Mouse (Mus musculus): ENCODE measurements at regions not wholly inside any gene's neighbourhood (a gene's known extent, or its start where the extent isn't known, plus 50 kb on each side); places are given as distances from the start of the nearest gene placed in this dataset.
A peak's percentile ranks its signal among the peaks of the same experiment; 100 is the strongest.
"Not testable (repeated sequence)": the region's sequence is repeated elsewhere in the genome, so short reads cannot be mapped to it uniquely, and the experiment has no call there.

DNA sequence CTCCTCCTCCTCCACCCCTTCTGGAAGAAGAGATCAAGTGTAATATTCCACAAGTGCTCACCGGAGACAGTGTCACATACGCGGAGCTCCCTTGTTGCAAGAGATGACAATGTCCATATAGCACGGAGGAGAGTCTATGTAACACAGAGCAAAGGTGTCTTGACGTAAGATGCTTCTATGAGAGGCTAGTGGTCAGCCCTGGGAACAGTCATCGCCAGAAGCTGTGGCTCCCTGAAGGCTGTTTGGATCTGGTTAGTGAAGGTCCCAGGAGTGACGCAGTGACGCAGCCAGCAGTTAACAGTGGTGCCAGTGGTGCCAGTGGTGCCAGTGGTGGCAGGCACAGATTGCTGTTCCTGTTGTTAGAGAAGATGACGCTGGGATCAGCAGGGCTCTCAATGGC lies 66.9 kb downstream of the Twistnb start:
- WGBS, result 92% methylated on average over 9 of the region's 9 CpGs
- Histone ChIP-seq H3K9ac (ENCODE audit: low read depth, low read length) (no peak overlapping the region), H3K36me3 (ENCODE audit: insufficient read depth, low read length) (no peaks in the 10 kb centered on the region), H3K27ac (no peak overlapping the region), H3K4me1 (replicated peaks; ENCODE audit: insufficient read depth, low read length) (no peaks in the 10 kb centered on the region), H3K4me3 (replicated peaks; ENCODE audit: low read depth, low read length) (no peak overlapping the region), H3K27me3 (ENCODE audit: insufficient read depth, low read length) (no peaks in the 10 kb centered on the region), H3K4me2 (ENCODE audit: low read length) (no peak overlapping the region), H3K9me3 (replicated peaks; ENCODE audit: low read length) (no peaks in the 10 kb centered on the region)
- ATAC-seq (replicated peaks; ENCODE audit: low FRiP score, low read depth) (no peak), DNase-seq (ENCODE audit: low spot score) (no peak)
- no peak for TF ChIP-seq CTCF (IDR thresholded peaks at IDR 0.05; ENCODE audit: low read depth)

DNA sequence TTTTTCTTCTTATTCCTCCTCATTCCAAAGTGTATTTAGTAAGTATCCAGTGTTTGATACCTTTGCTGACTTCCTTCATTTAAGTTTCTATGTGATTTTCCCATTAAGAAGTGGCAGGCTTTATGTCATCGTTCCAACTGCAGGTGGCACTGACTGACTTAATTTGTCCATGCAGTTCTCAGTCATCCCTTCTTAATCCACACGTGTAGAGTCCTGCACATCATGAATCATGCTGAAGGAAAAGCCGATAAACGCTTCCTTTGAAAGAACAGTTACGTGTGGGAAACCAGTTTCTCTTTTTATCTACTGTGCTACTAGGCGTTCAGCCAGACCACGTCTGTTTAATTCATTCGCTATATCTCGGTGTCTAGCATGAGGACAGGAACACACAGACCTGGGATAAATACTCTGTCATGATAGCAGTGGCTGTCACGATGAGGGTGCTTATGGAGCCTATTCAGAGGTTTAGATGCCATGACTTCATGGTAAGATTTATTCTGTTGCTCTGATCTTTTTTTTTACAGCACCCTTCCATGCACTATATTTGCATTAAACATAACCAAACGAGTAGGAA lies 68.0 kb downstream of the Twistnb start:
- DNase-seq (ENCODE audit: low spot score) (peak; percentile 34), ATAC-seq (replicated peaks; ENCODE audit: low FRiP score, low read depth) (no peak)
- H3K4me3 ChIP-seq (replicated peaks; ENCODE audit: low read depth, low read length), result no peak overlapping the region
- WGBS, result 42% methylated on average over 11 of the region's 11 CpGs
- no peak overlapping the region for H3K9ac ChIP-seq (ENCODE audit: low read depth, low read length)
- no peaks in the 10 kb centered on the region for H3K27me3 ChIP-seq (ENCODE audit: insufficient read depth, low read length)
- H3K36me3 ChIP-seq (ENCODE audit: insufficient read depth, low read length), result no peaks in the 10 kb centered on the region
- peak; percentile 43; the same call in 1 of the 2 replicates for TF ChIP-seq CTCF (IDR thresholded peaks at IDR 0.05; ENCODE audit: low read depth)
- H3K4me2 ChIP-seq (ENCODE audit: low read length), result no peak overlapping the region
- H3K9me3 ChIP-seq (replicated peaks; ENCODE audit: low read length), result no peaks in the 10 kb centered on the region
- H3K4me1 ChIP-seq (replicated peaks; ENCODE audit: insufficient read depth, low read length), result no peaks in the 10 kb centered on the region
- no peak overlapping the region for H3K27ac ChIP-seq

DNA sequence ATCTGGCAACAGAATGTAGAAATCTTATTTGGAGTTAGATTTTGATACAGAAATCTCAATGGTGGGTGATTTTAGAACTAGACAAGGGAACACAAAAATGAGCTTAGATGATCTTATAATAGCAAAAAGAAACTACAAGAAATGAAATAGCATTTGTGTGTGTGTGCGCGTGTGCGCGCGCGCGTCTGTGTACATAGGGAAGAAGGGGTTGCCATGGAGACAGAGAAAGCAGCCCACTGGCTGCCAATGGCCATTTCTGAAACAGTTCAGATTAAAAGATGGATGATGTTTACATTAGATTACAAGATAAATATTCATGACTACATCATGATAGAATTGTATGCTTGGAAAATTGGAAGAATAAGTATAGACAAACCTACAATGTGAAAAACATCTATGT lies 112.1 kb downstream of the Twistnb start:
- 98% methylated on average over 7 of the region's 7 CpGs for WGBS
- Histone ChIP-seq H3K4me3 (replicated peaks; ENCODE audit: low read depth, low read length) (no peak overlapping the region), H3K27ac (no peak overlapping the region), H3K9me3 (replicated peaks; ENCODE audit: low read length) (no peaks in the 10 kb centered on the region), H3K27me3 (ENCODE audit: insufficient read depth, low read length) (no peaks in the 10 kb centered on the region), H3K9ac (ENCODE audit: low read depth, low read length) (no peak overlapping the region), H3K36me3 (ENCODE audit: insufficient read depth, low read length) (no peaks in the 10 kb centered on the region), H3K4me1 (replicated peaks; ENCODE audit: insufficient read depth, low read length) (no peaks in the 10 kb centered on the region), H3K4me2 (ENCODE audit: low read length) (no peak overlapping the region)
- no peak for TF ChIP-seq CTCF (IDR thresholded peaks at IDR 0.05; ENCODE audit: low read depth)
- DNase-seq (ENCODE audit: low spot score) (no peak), ATAC-seq (replicated peaks; ENCODE audit: low FRiP score, low read depth) (no peak)

DNA sequence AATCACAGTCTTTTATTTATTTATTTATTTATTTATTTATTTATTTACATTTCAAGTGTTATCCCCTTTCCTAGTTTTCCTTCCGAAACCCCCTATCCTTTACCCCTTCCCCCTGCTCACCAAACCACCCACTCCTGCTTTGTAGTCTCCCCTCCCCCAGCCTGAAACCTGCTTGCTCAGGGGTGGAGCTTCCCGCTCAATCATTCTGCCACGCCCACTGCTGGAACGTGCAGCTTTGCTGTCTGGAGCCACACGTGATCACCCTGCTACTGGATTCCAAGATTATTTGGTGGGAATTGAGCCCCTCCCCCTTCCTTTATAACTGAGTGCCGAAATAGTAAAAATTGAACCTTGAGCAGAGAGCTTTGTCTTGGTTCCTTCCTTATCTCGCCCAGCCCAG lies 122.2 kb downstream of the Twistnb start:
- H3K27ac ChIP-seq; H3K4me1 ChIP-seq (replicated peaks; ENCODE audit: insufficient read depth, low read length); H3K4me3 ChIP-seq (replicated peaks; ENCODE audit: low read depth, low read length); H3K4me2 ChIP-seq (ENCODE audit: low read length); DNase-seq (ENCODE audit: low spot score); H3K36me3 ChIP-seq (ENCODE audit: insufficient read depth, low read length); H3K27me3 ChIP-seq (ENCODE audit: insufficient read depth, low read length); H3K9ac ChIP-seq (ENCODE audit: low read depth, low read length); ATAC-seq (replicated peaks; ENCODE audit: low FRiP score, low read depth); H3K9me3 ChIP-seq (replicated peaks; ENCODE audit: low read length): not testable (repeated sequence)
- WGBS, result 46% methylated on average over 7 of the region's 7 CpGs

DNA sequence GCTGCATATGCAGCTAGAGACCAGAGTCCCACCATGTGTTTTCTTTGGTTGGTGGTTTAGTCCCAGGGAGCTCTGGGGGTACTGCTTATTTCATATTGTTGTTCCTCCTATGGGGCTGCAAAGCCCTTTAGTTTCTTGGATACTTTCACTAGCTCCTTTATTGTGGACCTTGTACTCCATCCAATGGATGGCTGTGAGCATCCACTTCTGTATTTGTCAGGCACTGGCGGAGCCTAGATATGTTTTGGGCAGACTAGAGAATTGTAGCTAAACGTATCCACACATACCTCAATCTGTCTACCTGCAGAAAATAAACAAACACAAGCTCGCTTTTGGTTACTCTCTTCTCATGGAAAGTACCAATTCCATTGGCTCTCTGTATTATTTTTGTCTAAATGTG lies 122.8 kb downstream of the Twistnb start:
- DNase-seq (ENCODE audit: low spot score) (no peak), ATAC-seq (replicated peaks; ENCODE audit: low FRiP score, low read depth) (no peak)
- Histone ChIP-seq H3K9me3 (replicated peaks; ENCODE audit: low read length) (no peaks in the 10 kb centered on the region), H3K9ac (ENCODE audit: low read depth, low read length) (no peak overlapping the region), H3K27ac (no peak overlapping the region), H3K27me3 (ENCODE audit: insufficient read depth, low read length) (no peaks in the 10 kb centered on the region), H3K4me2 (ENCODE audit: low read length) (no peak overlapping the region), H3K36me3 (ENCODE audit: insufficient read depth, low read length) (no peaks in the 10 kb centered on the region), H3K4me3 (replicated peaks; ENCODE audit: low read depth, low read length) (no peak overlapping the region), H3K4me1 (replicated peaks; ENCODE audit: insufficient read depth, low read length) (no peaks in the 10 kb centered on the region)
- WGBS, result 85% methylated on average over 3 of the region's 3 CpGs
- no peak for TF ChIP-seq CTCF (IDR thresholded peaks at IDR 0.05; ENCODE audit: low read depth)

DNA sequence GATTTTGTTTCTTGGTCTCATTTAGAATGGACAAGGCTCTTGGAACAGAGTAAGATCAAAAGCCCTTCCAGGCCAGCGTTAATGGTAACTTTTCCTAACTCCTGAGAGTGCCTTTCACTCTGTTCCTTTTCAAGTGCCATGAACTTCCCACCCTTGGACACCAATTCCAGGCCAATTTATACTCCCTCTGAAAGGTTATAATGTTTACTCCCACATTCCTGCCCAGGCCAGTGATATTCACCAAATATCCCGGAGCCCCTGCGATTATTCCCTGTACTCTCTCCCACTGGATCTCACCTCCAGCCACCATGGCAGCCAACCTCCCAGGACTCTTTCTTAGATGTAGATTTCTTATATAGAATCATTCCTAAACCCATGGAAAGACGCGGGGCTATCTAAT lies 123.2 kb downstream of the Twistnb start:
- Histone ChIP-seq H3K27ac (no peak overlapping the region), H3K4me1 (replicated peaks; ENCODE audit: insufficient read depth, low read length) (no peaks in the 10 kb centered on the region), H3K9ac (ENCODE audit: low read depth, low read length) (no peak overlapping the region), H3K4me2 (ENCODE audit: low read length) (no peak overlapping the region), H3K27me3 (ENCODE audit: insufficient read depth, low read length) (no peaks in the 10 kb centered on the region), H3K36me3 (ENCODE audit: insufficient read depth, low read length) (no peaks in the 10 kb centered on the region), H3K9me3 (replicated peaks; ENCODE audit: low read length) (no peaks in the 10 kb centered on the region), H3K4me3 (replicated peaks; ENCODE audit: low read depth, low read length) (no peak overlapping the region)
- no peak for ATAC-seq (replicated peaks; ENCODE audit: low FRiP score, low read depth)
- TF ChIP-seq CTCF (IDR thresholded peaks at IDR 0.05; ENCODE audit: low read depth), result no peak
- no peak for DNase-seq (ENCODE audit: low spot score)
- WGBS, result 74% methylated on average over 5 of the region's 5 CpGs

GRCm38 (mm10) chr12:33553731-33554130 lies 124.3 kb downstream of the Twistnb start:
- Histone ChIP-seq H3K9me3 (replicated peaks; ENCODE audit: low read length) (no peaks in the 10 kb centered on the region), H3K27ac (no peak overlapping the region), H3K4me1 (replicated peaks; ENCODE audit: insufficient read depth, low read length) (no peaks in the 10 kb centered on the region), H3K4me2 (ENCODE audit: low read length) (no peak overlapping the region), H3K4me3 (replicated peaks; ENCODE audit: low read depth, low read length) (no peak overlapping the region), H3K36me3 (ENCODE audit: insufficient read depth, low read length) (no peaks in the 10 kb centered on the region), H3K27me3 (ENCODE audit: insufficient read depth, low read length) (no peaks in the 10 kb centered on the region), H3K9ac (ENCODE audit: low read depth, low read length) (no peak overlapping the region)
- WGBS, result 42% methylated on average over 4 of the region's 4 CpGs
- DNase-seq (ENCODE audit: low spot score), result no peak
- no peak for TF ChIP-seq CTCF (IDR thresholded peaks at IDR 0.05; ENCODE audit: low read depth)
- no peak for ATAC-seq (replicated peaks; ENCODE audit: low FRiP score, low read depth)

All from kidney, postnatal 0 days (tissue).